Mouse (Mus musculus) macrophage (primary cell): Measurements from ENCODE around the gene Cenpv. TPM values are rescaled to one million over a fixed set of nuclear protein-coding genes. Genes with fewer than 3 reads are reported as not detected.

Experiments
- H3K27ac ChIP-seq: fragments of 350-480 bp; formaldehyde crosslinking; 2 replicates; pipeline ENCODE4 v1.9.0; 2021
- H3K36me3 ChIP-seq: fragments of 350-480 bp; formaldehyde crosslinking; 2 replicates; pipeline ENCODE4 v1.9.0; 2021; ENCODE audit errors: inconsistent target
- H3K4me3 ChIP-seq: fragments of 350-480 bp; formaldehyde crosslinking; 2 replicates; pipeline ENCODE4 v1.9.0; 2021; ENCODE audit errors: inconsistent target
- H3K79me2 ChIP-seq: fragments of 350-480 bp; formaldehyde crosslinking; 2 replicates; pipeline ENCODE4 v1.9.0; 2021; ENCODE audit errors: inconsistent target
- WGBS: methylation state at CpG from one replicate; pipeline ENCODE4 v1.1.7; 2026; ENCODE audit warnings: inconsistent platforms; ENCODE audit not compliant: missing documents; 5-methylcytosine and 5-hydroxymethylcytosine counted together
- polyA plus RNA-seq: library from polyadenylated mRNA; stranded (reverse); fragments of 250-400 nt; gene quantifications from 3 replicates; pipeline ENCODE4 v1.2.4, GENCODE M21; 2018; ENCODE audit warnings: inconsistent platforms
- total RNA-seq, 78 experiments: library from RNA; depleted of rRNA; stranded (reverse); fragments of 250-400 nt; gene quantifications; 1 replicate in 9 of 78; 2 replicates in 24 of 78; 3 replicates in 43 of 78; 4 replicates in 2 of 78; pipeline ENCODE4 v1.2.4; 2018; ENCODE audit warnings: inconsistent platforms in 56 of 78

Cenpv gene
- 10 to 100 TPM in 1 of 26 experiments, 1 to 10 TPM in 21, not detected in 4; 1.6 to 10.6 (median 3.8) TPM for total RNA-seq (2018; cell fraction: chromatin; rRNA removed)
- 1 to 10 TPM; 1.7 to 9.7 (median 3.9) TPM for total RNA-seq (2018; cell fraction: cytosol; rRNA removed)
- 10 to 100 TPM in 3 of 26 experiments, 1 to 10 TPM in 21, under 1 TPM in 1, not detected in 1; 0.63 to 13.2 (median 3.8) TPM for total RNA-seq (2018; cell fraction: nucleus; rRNA removed)
- polyA plus RNA-seq: 7.2 to 8.9 TPM (median 8.3 TPM) in 3 replicates

DNA sequence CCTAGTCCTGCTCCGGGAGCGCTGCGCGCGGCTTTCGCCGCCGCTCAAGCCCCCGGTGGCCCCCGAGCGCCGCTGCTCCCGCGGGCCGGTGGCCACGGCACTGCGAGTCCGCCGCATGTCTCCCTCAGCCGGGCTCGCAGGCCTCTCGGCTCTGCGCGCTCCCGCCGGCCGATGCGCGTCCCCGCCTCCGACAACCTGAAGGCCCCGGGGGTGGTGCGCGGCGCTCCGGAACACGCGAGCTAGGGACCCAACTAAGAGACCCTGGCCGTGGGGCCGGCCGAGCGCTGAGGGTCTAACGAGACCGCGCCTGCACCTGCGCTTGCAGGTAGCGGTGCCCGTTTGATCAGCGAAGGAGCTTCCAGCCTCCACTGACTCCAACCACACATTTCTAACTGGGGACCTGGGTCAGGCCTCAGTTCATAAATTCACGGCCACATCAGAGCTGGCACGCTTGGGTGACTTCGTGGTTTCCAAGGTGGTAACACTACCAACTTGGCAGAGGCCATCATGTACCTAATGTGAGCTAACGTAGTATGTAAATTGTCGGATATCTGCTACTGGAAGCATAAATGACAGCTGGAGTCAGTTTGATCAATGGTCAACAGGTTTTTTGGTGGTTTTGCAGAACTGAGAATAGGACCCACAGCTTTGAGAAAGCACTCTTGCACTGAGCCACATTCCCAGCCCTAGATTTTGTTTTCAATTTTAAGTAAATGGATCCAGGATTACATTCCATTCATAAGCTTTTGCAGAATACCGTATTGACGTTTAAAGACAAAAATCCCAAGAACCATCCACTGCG, at the start of gene Cenpv:
Gene Cenpv, minus strand, starts transcription at position 173 of the 802 bp plus-strand sequence.
- 9% methylated on average over 53 of the region's 57 CpGs for WGBS
- Histone ChIP-seq H3K79me2 (no peaks in the 10 kb centered on the region), H3K27ac (no peak within 1 kb of the TSS), H3K4me3 (peak within 1 kb of the TSS; percentile 44), H3K36me3 (no peaks in the 10 kb centered on the region)

DNA sequence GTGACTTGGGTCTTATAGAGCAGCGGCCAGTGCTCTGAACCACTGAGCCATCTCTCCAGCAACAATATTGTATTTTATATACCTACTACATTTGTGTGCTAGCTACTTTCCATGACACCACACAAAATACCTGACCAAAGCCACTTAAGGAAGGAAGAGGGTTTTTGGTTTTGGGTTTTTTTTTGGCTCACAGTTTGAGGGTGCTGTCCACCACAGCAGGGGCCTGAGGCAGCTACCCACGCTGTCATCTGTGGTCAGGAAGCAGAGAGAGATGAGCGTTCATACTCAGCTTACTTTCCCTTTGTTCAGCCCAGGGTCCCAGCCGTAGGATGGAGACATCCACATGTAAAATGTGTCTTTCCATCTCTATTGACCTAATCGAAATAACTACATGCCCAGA, 48.0 kb upstream of the Cenpv start:
- H3K4me3 ChIP-seq: no peak overlapping the region
- H3K79me2 ChIP-seq: peaks cover 15% of the 10 kb centered on the region; the same call in 1 of the 2 replicates
- H3K36me3 ChIP-seq: peaks cover 99% of the 10 kb centered on the region
- WGBS: 80% methylated on average over 5 of the region's 5 CpGs
- no peak overlapping the region for H3K27ac ChIP-seq

DNA sequence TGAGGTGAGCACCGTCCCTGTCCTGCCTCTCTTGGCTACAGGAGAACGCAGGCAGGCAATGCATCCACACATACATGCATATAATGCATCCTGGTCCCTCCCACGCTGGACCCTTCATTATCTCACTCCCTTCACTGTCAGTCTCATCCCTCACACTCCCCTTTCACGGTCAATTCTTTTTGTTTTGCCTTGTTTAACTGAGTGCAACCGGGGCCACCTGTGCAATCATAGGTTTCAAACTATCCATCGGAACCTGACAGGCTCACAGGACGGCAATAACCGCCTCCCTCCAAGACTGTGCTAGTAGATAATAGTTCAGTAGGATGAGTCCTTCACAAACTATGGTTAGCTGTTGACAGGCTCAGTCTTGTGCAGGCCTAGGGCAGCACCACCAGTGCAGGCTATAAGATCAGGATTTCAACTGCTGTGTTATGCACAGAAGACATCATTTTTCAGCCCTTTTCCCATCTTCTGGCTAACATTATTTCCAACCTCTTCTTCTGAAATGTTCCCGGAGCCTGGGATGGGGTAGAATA, 45.7 kb upstream of the Cenpv start:
- Histone ChIP-seq H3K79me2 (peaks cover 29% of the 10 kb centered on the region), H3K36me3 (peaks cover 97% of the 10 kb centered on the region), H3K4me3 (no peak overlapping the region), H3K27ac (no peak overlapping the region)
- 98% methylated on average over 9 of the region's 9 CpGs for WGBS

DNA sequence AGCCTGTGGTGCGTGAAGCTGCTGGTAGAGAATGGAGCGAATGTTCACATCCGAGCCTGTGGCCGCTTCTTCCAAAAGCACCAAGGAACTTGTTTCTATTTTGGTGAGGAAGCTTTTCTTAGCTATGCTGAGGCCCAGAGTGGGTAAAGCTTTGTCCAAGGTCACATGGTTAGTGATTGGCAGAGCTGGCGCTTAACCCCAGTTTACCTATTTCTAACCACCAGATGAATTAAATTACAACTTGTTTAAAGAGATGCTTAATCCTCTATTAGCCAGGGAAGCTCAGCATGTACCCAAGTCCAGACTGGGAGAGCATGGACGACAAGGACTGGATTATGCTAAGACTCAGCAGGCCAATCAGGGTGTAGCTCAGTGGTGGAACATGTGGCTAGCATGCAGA, 44.0 kb upstream of the Cenpv start:
- 89% methylated on average over 5 of the region's 6 CpGs for WGBS
- Histone ChIP-seq H3K36me3 (peaks cover 96% of the 10 kb centered on the region), H3K79me2 (peaks cover 45% of the 10 kb centered on the region), H3K27ac (no peak overlapping the region), H3K4me3 (no peak overlapping the region)

DNA sequence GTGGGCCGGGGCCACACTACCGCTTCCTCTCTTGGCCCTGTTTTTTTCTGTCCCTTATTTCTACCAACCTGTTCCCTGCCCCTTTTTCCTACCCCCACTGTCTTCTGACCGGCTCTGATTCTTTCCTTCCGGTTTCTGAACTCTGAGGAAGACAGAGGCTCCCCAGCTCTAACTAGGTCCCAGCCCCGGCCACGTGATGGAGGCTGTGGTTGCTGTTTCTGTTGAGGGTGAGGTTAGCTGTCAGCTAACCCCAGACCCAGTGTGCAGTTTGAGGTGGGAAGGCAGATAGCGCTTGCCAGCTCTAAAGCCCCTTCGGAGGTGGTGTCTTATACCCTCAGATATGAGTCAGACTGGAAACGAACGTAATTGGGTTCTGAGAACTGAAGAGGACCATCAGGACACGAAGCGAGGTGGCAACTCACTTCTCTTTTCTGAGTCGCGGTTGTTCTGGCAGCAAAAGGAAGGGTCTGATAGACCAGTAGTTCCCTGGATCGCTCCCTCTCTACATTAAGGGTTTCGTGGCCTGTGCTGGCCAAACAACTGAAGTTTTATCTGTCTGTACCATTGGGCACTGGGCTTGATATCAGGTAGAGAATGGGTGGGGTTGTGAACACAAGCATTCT, 37.6 kb upstream of the Cenpv start:
- 0% methylated on average over 16 of the region's 16 CpGs for WGBS
- Histone ChIP-seq H3K79me2 (peaks cover 62% of the 10 kb centered on the region), H3K36me3 (peaks cover 35% of the 10 kb centered on the region), H3K4me3 (peak overlapping the region; percentile 94), H3K27ac (peak overlapping the region; percentile 96)

DNA sequence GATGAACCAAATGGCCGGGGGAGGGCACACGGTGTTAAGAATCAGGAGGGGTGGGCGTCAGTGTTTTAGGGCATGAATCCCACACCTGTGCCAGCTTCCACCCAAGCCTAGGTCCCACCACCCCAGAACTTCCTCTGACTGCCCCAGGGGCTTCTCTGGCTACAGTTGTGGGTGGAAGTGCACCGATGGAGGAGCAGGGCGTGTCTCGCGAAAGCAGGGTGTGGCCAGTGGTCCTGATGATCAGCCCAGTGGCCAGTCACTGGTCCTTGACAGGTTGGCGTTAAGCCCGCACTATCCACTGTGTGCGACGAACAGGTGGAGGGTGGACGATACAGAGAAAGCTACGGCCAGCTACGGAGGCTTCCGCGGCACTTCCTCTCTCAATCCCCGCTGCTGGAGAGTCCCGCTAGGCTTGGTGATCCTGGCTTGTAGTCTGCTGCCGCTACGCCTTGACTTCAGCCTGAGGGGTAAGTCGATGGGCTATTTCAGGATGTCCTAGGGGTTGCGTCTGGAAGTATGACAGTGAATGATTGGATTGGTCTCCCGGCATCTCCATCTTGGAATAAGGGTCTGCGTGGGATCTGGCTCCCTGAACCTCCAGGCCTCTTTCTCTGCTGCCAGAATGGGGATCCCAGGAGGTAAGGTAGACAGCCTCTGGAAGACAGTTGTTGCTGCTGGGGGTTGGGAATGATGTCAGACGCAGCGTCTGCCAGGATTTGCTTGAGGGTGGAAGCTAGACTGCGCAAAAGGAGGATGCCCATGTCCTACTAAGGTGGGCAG, 36.8 kb upstream of the Cenpv start:
- WGBS: 2% methylated on average over 27 of the region's 27 CpGs
- Histone ChIP-seq H3K36me3 (peaks cover 27% of the 10 kb centered on the region), H3K79me2 (peaks cover 58% of the 10 kb centered on the region), H3K27ac (peak overlapping the region; percentile 96), H3K4me3 (peak overlapping the region; percentile 94)

DNA sequence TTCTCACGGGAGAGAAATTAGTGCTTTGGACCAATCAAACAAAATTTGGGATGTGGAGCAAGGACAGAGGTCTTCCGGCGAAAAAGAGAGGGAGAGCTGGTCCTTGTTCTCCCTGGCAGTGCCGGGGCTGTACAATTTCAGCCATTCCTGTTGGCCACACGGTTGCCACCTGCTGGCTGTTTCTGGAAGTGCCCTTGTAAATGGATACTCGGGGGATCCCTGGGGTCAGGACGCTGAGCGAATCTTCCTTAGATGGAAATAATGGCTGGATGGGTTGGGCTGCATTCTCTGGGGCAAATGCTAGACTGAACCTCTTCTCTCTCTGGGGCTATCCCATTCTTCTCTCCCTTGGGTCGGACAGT, 36.2 kb upstream of the Cenpv start:
- peaks cover 21% of the 10 kb centered on the region; the same call in 1 of the 2 replicates for H3K36me3 ChIP-seq
- peaks cover 52% of the 10 kb centered on the region for H3K79me2 ChIP-seq
- H3K27ac ChIP-seq: peak overlapping the region; percentile 96
- WGBS: 2% methylated on average over 9 of the region's 9 CpGs
- H3K4me3 ChIP-seq: peak overlapping the region; percentile 94

DNA sequence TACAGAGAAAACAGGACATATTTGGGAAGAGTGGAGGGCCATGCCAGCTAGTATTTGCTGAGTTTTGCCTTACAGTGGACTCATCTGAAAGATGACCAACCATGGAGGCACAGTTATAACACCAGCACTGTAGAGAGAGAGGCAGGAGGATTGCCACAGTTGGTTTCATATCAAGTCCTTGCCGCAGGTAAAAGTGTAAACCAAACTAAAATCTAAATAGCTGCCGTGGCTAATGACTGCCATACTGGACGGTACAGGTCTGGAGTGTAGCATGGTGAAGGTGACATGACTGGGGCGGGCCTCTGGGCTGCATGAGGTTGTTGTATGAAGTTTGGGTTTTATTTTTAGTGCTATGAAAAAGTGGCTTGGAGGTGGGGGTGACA, 35.6 kb upstream of the Cenpv start:
- whole genome bisulfite sequencing: 25% methylated on average over 4 of the region's 4 CpGs
- H3K4me3 ChIP-seq: peak overlapping the region; percentile 94
- peaks cover 17% of the 10 kb centered on the region; the same call in 1 of the 2 replicates for H3K36me3 ChIP-seq
- H3K79me2 ChIP-seq: peaks cover 48% of the 10 kb centered on the region
- H3K27ac ChIP-seq: peak overlapping the region; percentile 96

DNA sequence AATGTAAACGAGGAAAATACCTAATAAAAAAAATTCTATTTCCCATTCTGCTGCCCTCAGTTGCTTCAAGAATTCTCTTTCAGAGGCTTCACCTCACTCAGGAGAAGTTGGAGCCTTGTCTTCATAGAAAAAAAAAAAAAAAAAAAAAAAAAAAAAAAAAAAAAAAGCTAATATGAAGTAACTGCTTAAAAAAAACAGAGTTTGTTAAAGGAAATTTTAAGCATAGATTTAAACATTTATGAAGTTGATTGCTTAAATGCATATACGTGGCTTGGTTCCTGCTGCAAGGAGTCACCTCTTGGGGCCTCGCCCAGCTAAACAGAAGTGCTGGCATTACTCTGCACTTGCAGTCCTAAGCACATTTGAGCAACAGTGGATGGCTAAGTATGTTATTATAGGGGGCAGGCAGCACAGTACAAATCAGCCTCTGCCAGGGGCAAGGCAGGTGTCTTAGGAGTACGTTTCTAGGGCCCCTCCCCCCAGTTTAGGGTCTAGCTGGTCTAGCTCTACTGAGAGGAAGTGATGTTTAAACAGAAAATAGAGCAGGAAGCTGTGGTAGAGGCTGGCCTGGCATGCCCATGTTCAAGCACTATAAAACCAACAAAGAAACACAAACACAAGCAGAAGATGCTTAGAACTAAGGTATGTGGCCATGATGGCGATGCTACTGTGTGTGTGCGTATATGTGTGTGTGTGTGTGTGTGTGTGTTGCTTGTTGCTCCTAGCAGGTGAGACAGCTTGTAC, 35.1 kb upstream of the Cenpv start, which contains the start of gene Trpv2:
Gene Trpv2, plus strand, starts transcription at position 528 of the 744 bp plus-strand sequence.
- H3K79me2 ChIP-seq: peaks cover 43% of the 10 kb centered on the region
- H3K36me3 ChIP-seq: peaks cover 13% of the 10 kb centered on the region; the same call in 1 of the 2 replicates
- peak within 1 kb of the TSS; percentile 96 for H3K27ac ChIP-seq
- 14% methylated on average over 6 of the region's 6 CpGs for WGBS
- H3K4me3 ChIP-seq: peak within 1 kb of the TSS; percentile 94

DNA sequence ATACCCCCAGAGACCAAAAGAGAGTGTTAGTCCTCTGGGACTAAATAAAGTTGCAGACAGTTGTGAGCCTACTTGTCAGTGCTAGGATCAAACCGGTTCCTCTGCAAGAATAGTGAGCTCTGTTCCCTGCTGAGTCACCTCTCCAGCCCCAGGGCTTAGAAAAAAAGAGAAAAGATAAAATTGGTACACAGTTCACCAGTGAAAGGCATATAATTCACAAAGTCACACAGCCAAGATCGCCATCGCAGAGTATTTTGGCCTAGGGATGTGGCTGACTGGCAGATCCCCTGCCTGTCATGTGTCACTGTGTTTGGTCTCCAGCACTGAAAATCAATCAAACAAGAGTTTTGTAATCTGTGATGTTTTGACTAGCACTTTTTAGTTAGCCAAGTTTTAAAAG, 29.2 kb upstream of the Cenpv start:
- no peaks in the 10 kb centered on the region for H3K79me2 ChIP-seq
- no peaks in the 10 kb centered on the region for H3K36me3 ChIP-seq
- H3K27ac ChIP-seq: no peak overlapping the region
- 62% methylated on average over 3 of the region's 3 CpGs for WGBS
- H3K4me3 ChIP-seq: no peak overlapping the region

DNA sequence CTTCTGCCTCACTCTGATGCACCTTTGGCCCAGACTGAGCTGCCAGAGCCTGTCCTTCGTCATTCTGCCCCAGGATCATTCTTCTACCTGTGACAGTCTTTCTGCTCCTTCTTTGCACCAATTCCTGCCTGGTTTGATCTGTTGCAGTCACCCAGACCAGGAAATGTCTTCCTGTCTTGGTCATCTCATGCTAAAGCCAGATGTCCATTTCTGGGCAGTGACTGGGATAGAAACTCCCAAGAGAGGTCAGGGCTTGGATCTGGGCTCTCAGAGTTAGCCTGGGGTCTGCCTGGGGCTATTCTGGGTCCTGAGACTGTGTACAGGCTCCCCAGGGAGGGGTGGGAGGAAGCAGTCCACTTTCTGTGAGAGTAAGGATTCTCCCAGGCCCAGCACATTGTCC, 27.1 kb upstream of the Cenpv start:
- H3K27ac ChIP-seq: no peak overlapping the region
- no peaks in the 10 kb centered on the region for H3K36me3 ChIP-seq
- H3K4me3 ChIP-seq: no peak overlapping the region
- 87% methylated on average over 1 of the region's 1 CpGs for WGBS
- no peaks in the 10 kb centered on the region for H3K79me2 ChIP-seq

DNA sequence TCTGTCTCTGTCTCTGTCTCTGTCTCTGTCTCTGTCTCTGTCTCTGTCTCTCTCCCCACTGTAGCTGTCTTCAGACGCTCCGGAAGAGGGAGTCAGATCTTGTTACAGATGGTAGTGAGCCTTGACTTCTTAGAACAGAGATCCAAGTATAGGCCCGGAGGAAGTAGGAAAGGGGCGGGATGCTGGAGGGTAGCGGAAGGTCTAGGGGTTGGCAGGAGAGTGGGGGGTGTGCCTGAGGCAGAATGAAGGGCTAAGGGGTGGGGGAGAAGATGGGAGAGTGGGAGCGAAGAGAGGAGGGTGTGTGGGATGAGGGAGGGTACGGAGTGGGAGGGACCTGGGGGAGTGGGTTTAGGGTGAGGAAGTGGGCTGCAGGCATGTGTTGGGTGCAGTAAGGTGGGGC, 26.7 kb upstream of the Cenpv start:
- H3K36me3 ChIP-seq: no peaks in the 10 kb centered on the region
- WGBS: 78% methylated on average over 7 of the region's 7 CpGs
- H3K4me3 ChIP-seq: no peak overlapping the region
- H3K27ac ChIP-seq: no peak overlapping the region
- H3K79me2 ChIP-seq: no peaks in the 10 kb centered on the region

DNA sequence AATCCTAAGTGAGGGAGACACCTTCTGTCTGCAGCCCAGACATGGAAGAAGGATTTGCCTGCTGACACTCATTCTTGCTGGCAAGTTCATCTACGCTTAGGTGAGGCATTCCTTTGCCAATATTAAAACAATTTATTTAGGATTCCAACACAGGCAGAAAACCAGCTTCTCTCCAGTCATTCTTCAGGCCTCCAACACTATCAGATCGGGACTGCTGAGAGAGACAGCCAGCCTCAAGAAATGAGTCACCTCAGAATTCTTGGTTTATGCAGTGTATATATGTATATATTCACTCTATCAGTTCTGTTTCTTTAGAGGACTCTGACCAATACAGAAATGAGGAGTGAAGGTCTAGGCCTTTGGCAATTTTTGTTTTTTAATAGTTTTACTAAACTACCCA, 24.5 kb upstream of the Cenpv start:
- Histone ChIP-seq H3K79me2 (no peaks in the 10 kb centered on the region), H3K4me3 (no peak overlapping the region), H3K27ac (no peak overlapping the region), H3K36me3 (no peaks in the 10 kb centered on the region)
- WGBS: 93% methylated on average over 2 of the region's 2 CpGs
